ENCODE assay signal across 21 mouse cellular contexts in genomic region chr8:111562274-111562803, GRCm38 (mm10). TPM values are rescaled to one million over a fixed set of nuclear protein-coding genes. Genes with fewer than 3 reads are reported as not detected.
DNase-seq lines count a peak whose midpoint lies in the region; ATAC-seq and TF ChIP-seq lines count a peak whose summit lies in the region.
"Had no signal": no experiment of that assay in that cellular context is flagged by ENCODE, and none has a peak within 500 bp of the region (broad histone marks: within the 10 kb centered on the region; RNA-seq: fewer than 3 reads in every experiment).

No protein-coding gene starts in this region.

- 72% methylated on average over 5 of the region's 5 CpGs for WGBS in liver, adult 2 months
- WGBS in liver, embryonic 11.5 days, result 87% methylated on average over 5 of the region's 5 CpGs
- WGBS in forebrain, embryonic 13.5 days, result 96% methylated on average over 5 of the region's 5 CpGs

- no peak overlapping the region for H3K4me3 ChIP-seq in liver, adult 2 months (ENCODE audit: insufficient read depth, low read depth, low read length)
- H3K4me3 ChIP-seq in liver, embryonic 11.5 days (ENCODE audit: low read depth, low read length), result no peak overlapping the region
- H3K4me3 ChIP-seq in forebrain, embryonic 13.5 days, result no peak overlapping the region
- H3K4me3 ChIP-seq: embryonic facial prominence, embryonic 10.5 days; heart, embryonic 12.5 days; stomach, embryonic 15.5 days had no signal

- H3K9me3 ChIP-seq in liver, embryonic 11.5 days (ENCODE audit: control insufficient read depth, low read length), result no peaks in the 10 kb centered on the region
- H3K9me3 ChIP-seq in forebrain, embryonic 13.5 days (replicated peaks), result no peaks in the 10 kb centered on the region
- H3K9me3 ChIP-seq: embryonic facial prominence, embryonic 10.5 days; G1E; heart, embryonic 12.5 days; stomach, embryonic 15.5 days had no signal

- DNase-seq in liver, adult 2 months (ENCODE audit: extremely low read depth, low read depth, low spot score), result peak; percentile 20
- DNase-seq in liver, embryonic 11.5 days (ENCODE audit: low spot score), result no peak
- peak; percentile 30 for DNase-seq in adipocyte (ENCODE audit: low spot score)
- DNase-seq in induced T-regulatory cell, adult 2 months (ENCODE audit: low read depth), result peak; percentile 54
- no peak for DNase-seq in Muller cell, postnatal 12 days (ENCODE audit: inconsistent ontology term)
- DNase-seq: adrenal gland, postnatal 36 days; cerebellum, adult 2 months; gastrocnemius, postnatal 14 days; heart, postnatal 36 days; lung, embryonic 14.5 days; midbrain, embryonic 14.5 days; thymus, adult 2 months had no signal

- no peaks in the 10 kb centered on the region for H3K36me3 ChIP-seq in liver, adult 2 months (ENCODE audit: control insufficient read depth, insufficient read depth, low read length)
- H3K36me3 ChIP-seq in liver, embryonic 11.5 days (ENCODE audit: control insufficient read depth, insufficient read depth, low read length), result no peaks in the 10 kb centered on the region
- H3K36me3 ChIP-seq in forebrain, embryonic 13.5 days (ENCODE audit: poor library complexity, severe bottlenecking), result no peaks in the 10 kb centered on the region
- H3K36me3 ChIP-seq: heart, embryonic 12.5 days; stomach, embryonic 15.5 days had no signal

- TF ChIP-seq POLR2A in liver, adult 2 months (IDR thresholded peaks at IDR 0.05; ENCODE audit: extremely low read depth, insufficient read depth, low read length), result no peak

- ATAC-seq in liver, embryonic 11.5 days (replicated peaks; ENCODE audit: low FRiP score), result no peak
- ATAC-seq in neutrophil, adult 5-6 weeks (ENCODE audit: extremely low read depth, insufficient number of reproducible peaks, low FRiP score, poor library complexity, severe bottlenecking), result peak; percentile 64
- ATAC-seq in forebrain, embryonic 13.5 days, result no peak
- ATAC-seq: forebrain, embryonic 14.5 days; intestine, embryonic 16.5 days had no signal

- no peaks in the 10 kb centered on the region for H3K27me3 ChIP-seq in liver, adult 2 months (ENCODE audit: control insufficient read depth, insufficient read depth, low read length)
- H3K27me3 ChIP-seq in liver, embryonic 11.5 days (replicated peaks; ENCODE audit: control insufficient read depth, insufficient read depth, low read length), result no peaks in the 10 kb centered on the region
- H3K27me3 ChIP-seq in forebrain, embryonic 13.5 days, result no peaks in the 10 kb centered on the region
- H3K27me3 ChIP-seq: heart, embryonic 12.5 days; stomach, embryonic 15.5 days had no signal

- H3K9ac ChIP-seq in liver, adult 2 months (ENCODE audit: low read depth, low read length), result no peak overlapping the region
- no peak overlapping the region for H3K9ac ChIP-seq in liver, embryonic 11.5 days (ENCODE audit: low read depth, low read length)
- H3K9ac ChIP-seq in forebrain, embryonic 13.5 days, result no peak overlapping the region
- H3K9ac ChIP-seq: heart, embryonic 12.5 days; hindbrain, embryonic 14.5 days; lung, embryonic 14.5 days; stomach, embryonic 15.5 days had no signal

- no peak for TF ChIP-seq CTCF in liver, adult 2 months (IDR thresholded peaks at IDR 0.05; ENCODE audit: low read depth, low read length)

- peaks cover 52% of the 10 kb centered on the region; the same call in 1 of the 2 replicates for H3K79me2 ChIP-seq in liver, adult 2 months (ENCODE audit: control insufficient read depth, insufficient read depth, low read length)

- H3K4me1 ChIP-seq in liver, adult 2 months (ENCODE audit: control insufficient read depth, insufficient read depth, low read length), result peaks cover 3% of the 10 kb centered on the region
- H3K4me1 ChIP-seq in liver, embryonic 11.5 days (replicated peaks; ENCODE audit: control insufficient read depth, insufficient read depth, low read length), result peaks cover 26% of the 10 kb centered on the region
- H3K4me1 ChIP-seq in forebrain, embryonic 13.5 days, result peaks cover 34% of the 10 kb centered on the region

- no peak overlapping the region for H3K4me2 ChIP-seq in liver, embryonic 11.5 days
- no peak overlapping the region for H3K4me2 ChIP-seq in forebrain, embryonic 13.5 days
- H3K4me2 ChIP-seq: hindbrain, embryonic 14.5 days; lung, embryonic 14.5 days; stomach, embryonic 15.5 days had no signal

- no peak overlapping the region for H3K27ac ChIP-seq in liver, adult 2 months (replicated peaks; ENCODE audit: insufficient read depth, low read depth, low read length)
- no peak overlapping the region for H3K27ac ChIP-seq in liver, embryonic 11.5 days (ENCODE audit: low read depth, low read length)
- no peak overlapping the region for H3K27ac ChIP-seq in forebrain, embryonic 13.5 days
- H3K27ac ChIP-seq: embryonic facial prominence, embryonic 10.5 days; hindbrain, embryonic 14.5 days had no signal

RNA-seq across cellular contexts. Expression of gene Znrf1, which starts 26.4 kb away (rescaled TPM):
- total RNA-seq in liver, adult 2 months (2014; rRNA removed), result 13.8 and 19.9 TPM in 2 replicates
- 35.9 and 44.3 TPM in 2 replicates for polyA plus RNA-seq in liver, adult 2 months (2012; rRNA removed)
- 24.9 and 27.6 TPM in 2 replicates for polyA plus RNA-seq in liver, embryonic 11.5 days (2014; fragmentation: Nextera tagmentation; extraction: Ambion mirVana)
- total RNA-seq in neutrophil, adult 5-6 weeks (2017), result 83.2 and 95.6 TPM in 2 replicates
- 48.0 and 48.7 TPM in 2 replicates for polyA plus RNA-seq in forebrain, embryonic 13.5 days (2015; fragmentation: Nextera tagmentation; extraction: Ambion mirVana)

RNA-seq across cellular contexts. Expression of gene Wdr59, which starts 40.4 kb away (rescaled TPM):
- 4.8 and 5.4 TPM in 2 replicates for total RNA-seq in liver, adult 2 months (2014; rRNA removed)
- polyA plus RNA-seq in liver, adult 2 months (2012; rRNA removed), result 4.9 and 5.3 TPM in 2 replicates
- polyA plus RNA-seq in liver, embryonic 11.5 days (2014; fragmentation: Nextera tagmentation; extraction: Ambion mirVana), result 3.1 and 3.8 TPM in 2 replicates
- total RNA-seq in neutrophil, adult 5-6 weeks (2017), result 5.2 and 6.6 TPM in 2 replicates
- 5.7 and 6.5 TPM in 2 replicates for polyA plus RNA-seq in forebrain, embryonic 13.5 days (2015; fragmentation: Nextera tagmentation; extraction: Ambion mirVana)

Comparison
In these comparisons a context has a peak if more than half of its experiments do, and no peak if none do; other contexts are left out.
1. DNase-seq: peak in liver, adult 2 months (single experiment), adipocyte (single experiment) and induced T-regulatory cell, adult 2 months (single experiment); none in liver, embryonic 11.5 days (single experiment) and Muller cell, postnatal 12 days (single experiment).